Mouse (Mus musculus): ENCODE results near the gene Trim28. TPM values are rescaled to one million over a fixed set of nuclear protein-coding genes. Genes with fewer than 3 reads are reported as not detected.

The Trim28 gene
- total and polyA plus RNA-seq, 2 experiments from 2014 or later = 184 to 563 TPM

- Histone ChIP-seq H3K36me3 (ENCODE audit: insufficient read depth, low read length) (no peaks in the 10 kb centered on the region), H3K9ac (replicated peaks; ENCODE audit: low read length) (peak overlapping the region; percentile 70), H3K27me3 (ENCODE audit: insufficient read depth, low read length) (0 out of 2 replicates have a peak, but pooled peaks cover 3% of the 10 kb centered on the region), H3K4me2 (ENCODE audit: low read depth, low read length) (peak overlapping the region; percentile 76), H3K9me3 (ENCODE audit: low read length) (no peaks in the 10 kb centered on the region), H3K4me1 (ENCODE audit: insufficient read depth, low read length) (peaks cover 12% of the 10 kb centered on the region), H3K4me3 (ENCODE audit: low read length) (peak overlapping the region; percentile 49), H3K27ac (peak overlapping the region; percentile 83)
- 38% methylated on average over 16 of the region's 16 CpGs for WGBS
- ATAC-seq (peak; percentile 1; the same call in 1 of the 2 replicates), DNase-seq (ENCODE audit: low spot score) (no peak)
- no peak for TF ChIP-seq CTCF (IDR thresholded peaks at IDR 0.05; ENCODE audit: low read depth)
Observed at GRCm38 (mm10) chr7:13043120-13043444, 44.2 kb downstream of the Trim28 start.

GRCm38 (mm10) chr7:13043445-13044253 is 44.7 kb downstream of the Trim28 start:
- Histone ChIP-seq H3K27me3 (ENCODE audit: insufficient read depth, low read length) (0 out of 2 replicates have a peak, but pooled peaks cover 3% of the 10 kb centered on the region), H3K9ac (replicated peaks; ENCODE audit: low read length) (peak overlapping the region; percentile 70), H3K4me1 (ENCODE audit: insufficient read depth, low read length) (peaks cover 11% of the 10 kb centered on the region), H3K4me3 (ENCODE audit: low read length) (peak overlapping the region; percentile 49), H3K27ac (peak overlapping the region; percentile 83), H3K4me2 (ENCODE audit: low read depth, low read length) (peak overlapping the region; percentile 76), H3K36me3 (ENCODE audit: insufficient read depth, low read length) (no peaks in the 10 kb centered on the region), H3K9me3 (ENCODE audit: low read length) (no peaks in the 10 kb centered on the region)
- 5% methylated on average over 87 of the region's 88 CpGs for WGBS
- ATAC-seq (peak; percentile 53), DNase-seq (ENCODE audit: low spot score) (peak; percentile 65)
- no peak for TF ChIP-seq CTCF (IDR thresholded peaks at IDR 0.05; ENCODE audit: low read depth)

DNA sequence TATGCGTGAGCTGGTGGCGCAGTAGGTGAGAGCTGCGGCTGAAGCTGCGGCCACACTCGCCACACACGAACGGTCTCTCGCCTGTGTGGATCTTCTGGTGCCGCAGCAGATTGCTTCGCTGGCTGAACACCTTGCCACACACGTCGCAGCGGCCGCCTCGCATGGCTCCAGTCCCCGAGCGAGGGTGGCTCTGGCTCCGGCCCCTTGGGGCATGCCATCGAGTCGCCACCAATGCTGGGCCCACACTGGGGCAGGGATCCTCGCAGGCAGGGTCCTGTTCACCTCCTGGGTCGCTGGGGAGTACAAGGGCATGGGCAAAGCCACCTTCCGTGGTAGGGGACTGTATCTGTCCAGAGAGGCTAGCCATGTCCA is 45.3 kb downstream of the Trim28 start:
- DNase-seq (ENCODE audit: low spot score) = no peak
- H3K9me3 ChIP-seq (ENCODE audit: low read length) = no peaks in the 10 kb centered on the region
- H3K27me3 ChIP-seq (ENCODE audit: insufficient read depth, low read length) = 0 out of 2 replicates have a peak, but pooled peaks cover 3% of the 10 kb centered on the region
- peak overlapping the region; percentile 70 for H3K9ac ChIP-seq (replicated peaks; ENCODE audit: low read length)
- TF ChIP-seq CTCF (IDR thresholded peaks at IDR 0.05; ENCODE audit: low read depth) = no peak
- no peak; the same call in 1 of the 2 replicates for ATAC-seq
- H3K36me3 ChIP-seq (ENCODE audit: insufficient read depth, low read length) = no peaks in the 10 kb centered on the region
- H3K4me2 ChIP-seq (ENCODE audit: low read depth, low read length) = peak overlapping the region; percentile 76
- H3K4me1 ChIP-seq (ENCODE audit: insufficient read depth, low read length) = peaks cover 8% of the 10 kb centered on the region; the same call in 1 of the 2 replicates
- peak overlapping the region; percentile 49 for H3K4me3 ChIP-seq (ENCODE audit: low read length)
- 3% methylated on average over 23 of the region's 23 CpGs for WGBS
- H3K27ac ChIP-seq = peak overlapping the region; percentile 83

DNA sequence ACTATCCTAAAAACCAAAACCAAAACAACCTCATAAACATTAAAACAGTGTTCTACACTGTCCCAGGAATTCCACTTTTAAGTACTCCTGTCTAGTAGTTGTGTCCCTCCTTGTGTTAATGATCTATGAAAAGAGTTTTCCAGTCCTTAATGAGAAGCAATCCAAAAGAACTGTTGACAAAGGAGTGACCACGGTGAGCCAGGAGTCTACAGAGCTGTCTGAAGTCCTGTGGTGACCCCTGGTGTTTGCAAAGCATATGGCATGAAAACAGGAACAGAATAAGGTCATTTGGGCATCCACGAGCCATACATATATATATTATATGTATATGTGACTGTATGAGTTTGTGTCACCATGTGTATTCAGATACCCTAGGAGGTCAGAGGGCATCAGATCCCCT is 47.2 kb downstream of the Trim28 start:
- ATAC-seq = peak; percentile 32; the same call in 1 of the 2 replicates
- TF ChIP-seq CTCF (IDR thresholded peaks at IDR 0.05; ENCODE audit: low read depth) = peak; percentile 85
- Histone ChIP-seq H3K27ac (no peak overlapping the region), H3K9ac (replicated peaks; ENCODE audit: low read length) (no peak overlapping the region), H3K9me3 (ENCODE audit: low read length) (no peaks in the 10 kb centered on the region), H3K4me1 (ENCODE audit: insufficient read depth, low read length) (peaks cover 8% of the 10 kb centered on the region; the same call in 1 of the 2 replicates), H3K27me3 (ENCODE audit: insufficient read depth, low read length) (0 out of 2 replicates have a peak, but pooled peaks cover 3% of the 10 kb centered on the region), H3K4me2 (ENCODE audit: low read depth, low read length) (no peak overlapping the region), H3K4me3 (ENCODE audit: low read length) (no peak overlapping the region), H3K36me3 (ENCODE audit: insufficient read depth, low read length) (no peaks in the 10 kb centered on the region)
- peak; percentile 82 for DNase-seq (ENCODE audit: low spot score)
- WGBS = 5% methylated on average over 2 of the region's 2 CpGs

DNA sequence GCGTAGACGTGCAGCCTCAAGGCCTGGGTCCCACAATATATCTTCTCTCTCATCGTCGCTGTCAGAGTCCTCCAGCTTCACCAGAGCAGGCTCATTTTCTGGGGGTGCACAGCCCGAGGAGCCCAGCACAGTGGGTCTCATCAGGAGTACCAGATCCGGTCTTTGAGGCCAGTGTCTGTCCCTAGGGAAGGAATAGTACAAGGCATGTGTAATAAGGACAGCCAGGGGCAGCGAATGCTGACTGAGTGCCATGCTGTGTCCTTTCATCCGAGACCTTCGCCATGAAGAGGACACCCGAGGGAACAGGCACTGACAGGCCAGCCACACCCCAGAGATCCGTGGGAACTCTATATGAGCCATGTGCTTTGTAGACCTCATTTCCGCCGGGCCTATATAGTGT is 54.1 kb downstream of the Trim28 start:
- ATAC-seq (no peak), DNase-seq (ENCODE audit: low spot score) (no peak)
- Histone ChIP-seq H3K36me3 (ENCODE audit: insufficient read depth, low read length) (no peaks in the 10 kb centered on the region), H3K4me3 (ENCODE audit: low read length) (no peak overlapping the region), H3K27me3 (ENCODE audit: insufficient read depth, low read length) (no peaks in the 10 kb centered on the region), H3K27ac (no peak overlapping the region), H3K9ac (replicated peaks; ENCODE audit: low read length) (no peak overlapping the region), H3K4me2 (ENCODE audit: low read depth, low read length) (no peak overlapping the region), H3K4me1 (ENCODE audit: insufficient read depth, low read length) (no peaks in the 10 kb centered on the region), H3K9me3 (ENCODE audit: low read length) (no peaks in the 10 kb centered on the region)
- TF ChIP-seq CTCF (IDR thresholded peaks at IDR 0.05; ENCODE audit: low read depth) = no peak
- 89% methylated on average over 13 of the region's 13 CpGs for WGBS

DNA sequence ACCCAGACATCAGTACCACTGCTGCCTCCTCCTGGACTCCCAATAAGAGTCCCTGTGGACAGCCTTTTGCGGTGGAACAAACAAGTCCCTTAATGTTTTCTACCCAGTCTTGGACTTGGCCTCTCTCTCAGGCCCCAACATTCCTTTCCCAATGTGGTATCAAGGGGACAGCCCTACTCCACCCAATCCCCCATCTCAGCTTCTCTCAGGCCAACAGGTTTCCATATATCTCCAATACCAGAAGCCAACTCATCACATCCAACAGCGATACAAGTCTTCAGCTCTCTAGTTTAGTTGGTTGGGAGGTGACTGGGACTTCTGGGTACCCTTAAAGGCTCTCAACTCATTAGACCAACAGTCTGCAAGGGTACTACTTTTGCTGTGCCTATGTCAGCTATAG is 54.6 kb downstream of the Trim28 start:
- H3K27me3 ChIP-seq (ENCODE audit: insufficient read depth, low read length) = no peaks in the 10 kb centered on the region
- H3K9ac ChIP-seq (replicated peaks; ENCODE audit: low read length) = no peak overlapping the region; the same call in 1 of the 2 replicates
- H3K4me2 ChIP-seq (ENCODE audit: low read depth, low read length) = peak overlapping the region; percentile 61
- 95% methylated on average over 2 of the region's 2 CpGs for WGBS
- no peaks in the 10 kb centered on the region for H3K36me3 ChIP-seq (ENCODE audit: insufficient read depth, low read length)
- no peak for TF ChIP-seq CTCF (IDR thresholded peaks at IDR 0.05; ENCODE audit: low read depth)
- H3K4me1 ChIP-seq (ENCODE audit: insufficient read depth, low read length) = no peaks in the 10 kb centered on the region
- no peak for DNase-seq (ENCODE audit: low spot score)
- no peaks in the 10 kb centered on the region for H3K9me3 ChIP-seq (ENCODE audit: low read length)
- H3K27ac ChIP-seq = peak overlapping the region; percentile 81; the same call in 1 of the 2 replicates
- ATAC-seq = no peak
- peak overlapping the region; percentile 52 for H3K4me3 ChIP-seq (ENCODE audit: low read length)

DNA sequence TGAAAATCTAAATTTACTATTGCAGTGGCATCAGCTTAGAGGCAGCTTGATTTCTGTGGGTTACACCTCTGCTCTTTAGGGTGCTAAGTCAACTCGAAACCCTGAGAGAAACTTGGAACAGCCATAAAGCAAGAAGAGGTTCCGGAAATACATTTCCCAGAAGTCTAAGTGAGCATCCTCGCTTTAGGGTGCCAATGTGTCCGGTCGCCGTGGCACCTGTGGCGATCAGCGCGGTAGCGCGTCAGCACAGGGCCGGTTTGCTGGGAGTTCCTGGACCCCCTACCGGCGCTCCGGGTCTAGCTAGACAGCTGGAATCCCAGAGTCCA is 55.0 kb downstream of the Trim28 start:
- H3K36me3 ChIP-seq (ENCODE audit: insufficient read depth, low read length) = no peaks in the 10 kb centered on the region
- no peaks in the 10 kb centered on the region for H3K4me1 ChIP-seq (ENCODE audit: insufficient read depth, low read length)
- H3K9ac ChIP-seq (replicated peaks; ENCODE audit: low read length) = peak overlapping the region; percentile 55
- no peaks in the 10 kb centered on the region for H3K27me3 ChIP-seq (ENCODE audit: insufficient read depth, low read length)
- peak overlapping the region; percentile 61 for H3K4me2 ChIP-seq (ENCODE audit: low read depth, low read length)
- DNase-seq (ENCODE audit: low spot score) (no peak), ATAC-seq (no peak)
- peak overlapping the region; percentile 52 for H3K4me3 ChIP-seq (ENCODE audit: low read length)
- H3K9me3 ChIP-seq (ENCODE audit: low read length) = no peaks in the 10 kb centered on the region
- TF ChIP-seq CTCF (IDR thresholded peaks at IDR 0.05; ENCODE audit: low read depth) = no peak; the same call in 1 of the 2 replicates
- under 1% methylated on average over 15 of the region's 15 CpGs for WGBS
- H3K27ac ChIP-seq = peak overlapping the region; percentile 81
